In genomic region chr19:5040862-5041523, GRCm38 (mm10) we compare ENCODE assay signal across 8 mouse cellular contexts. TPM values are rescaled to one million over a fixed set of nuclear protein-coding genes. Genes with fewer than 3 reads are reported as not detected.
DNase-seq lines count a peak whose midpoint lies in the region; ATAC-seq and TF ChIP-seq lines count a peak whose summit lies in the region.

Gene Brms1 (plus strand): TSS chr19:5041354.

- peaks cover 57% of the 10 kb centered on the region for H3K79me2 ChIP-seq in macrophage (ENCODE audit: inconsistent target)

- H3K9me3 ChIP-seq in hindbrain, postnatal 0 days (ENCODE audit: low read length) = no peaks in the 10 kb centered on the region

- no peaks in the 10 kb centered on the region; the same call in none of the 2 replicates for H3K36me3 ChIP-seq in hindbrain, postnatal 0 days (ENCODE audit: insufficient read depth, low read length)
- peaks cover 7% of the 10 kb centered on the region; the same call in 1 of the 2 replicates for H3K36me3 ChIP-seq in macrophage (ENCODE audit: inconsistent target)

- peak within 1 kb of the TSS; percentile 79 for H3K9ac ChIP-seq in hindbrain, postnatal 0 days (replicated peaks; ENCODE audit: low read length)

- peak; percentile 64 for ATAC-seq in activated CD4-positive, CD25-positive, alpha-beta regulatory T cell, adult 4 months
- peak; percentile 77 for ATAC-seq in common myeloid progenitor, adult 5-6 weeks (replicated peaks; ENCODE audit: low read depth, poor library complexity, severe bottlenecking)
- ATAC-seq in hindbrain, postnatal 0 days = peak; percentile 77

- H3K27ac ChIP-seq in hindbrain, postnatal 0 days = peak within 1 kb of the TSS; percentile 71; the same call in 1 of the 2 replicates
- H3K27ac ChIP-seq in left cerebral cortex, adult 2 months = peak within 1 kb of the TSS; percentile 80
- H3K27ac ChIP-seq in macrophage = peak within 1 kb of the TSS; percentile 51

- 7% methylated on average over 40 of the region's 40 CpGs for WGBS in hindbrain, postnatal 0 days
- WGBS in macrophage (ENCODE audit: missing documents) = 5% methylated on average over 40 of the region's 40 CpGs

- peak; percentile 78 to 79 for DNase-seq in gastrocnemius, adult 8-10 months (ENCODE audit: low spot score in 2 of 2)
- peak; percentile 98 for DNase-seq in hindbrain, postnatal 0 days (ENCODE audit: low spot score)
- peak; percentile 91 for DNase-seq in left cerebral cortex, adult 2 months (ENCODE audit: extremely low spot score in 1 of 2, low spot score in 2 of 2)
- peak; percentile 95 for DNase-seq in retina, postnatal 7 days (ENCODE audit: low read depth, low spot score)
- peak; percentile 85 to 91 for DNase-seq in urinary bladder, adult 18-20 months (ENCODE audit: low spot score in 2 of 2)

- H3K4me2 ChIP-seq in hindbrain, postnatal 0 days (ENCODE audit: low read depth, low read length) = peak within 1 kb of the TSS; percentile 95

- intact Hi-C loops in left cerebral cortex, adult 2 months (cut with DNase I) = no loop called here

- TF ChIP-seq CTCF in hindbrain, postnatal 0 days (IDR thresholded peaks at IDR 0.05; ENCODE audit: low read depth) = peak; percentile 20; the same call in 1 of the 2 replicates
- TF ChIP-seq CTCF in left cerebral cortex, adult 2 months (IDR thresholded peaks at IDR 0.05) = no peak; the same call in none of the 2 replicates

- peak within 1 kb of the TSS; percentile 78 for H3K4me3 ChIP-seq in hindbrain, postnatal 0 days (ENCODE audit: low read length)
- H3K4me3 ChIP-seq in left cerebral cortex, adult 2 months = peak within 1 kb of the TSS; percentile 67
- peak within 1 kb of the TSS; percentile 92 for H3K4me3 ChIP-seq in macrophage (ENCODE audit: inconsistent target)

- H3K4me1 ChIP-seq in hindbrain, postnatal 0 days (ENCODE audit: insufficient read depth, low read length) = peaks cover 19% of the 10 kb centered on the region

- H3K27me3 ChIP-seq in hindbrain, postnatal 0 days (ENCODE audit: insufficient read depth, low read length) = no peaks in the 10 kb centered on the region

RNA-seq across cellular contexts. Expression of gene Brms1, which starts in this region (rescaled TPM):
- polyA plus RNA-seq in activated CD4-positive, CD25-positive, alpha-beta regulatory T cell, adult 4 months (2017; shearing (Covaris generic)) = 100 to 1,000 TPM in 1 of 2 experiments, 10 to 100 TPM in 1; 91.4 to 102 TPM
- 27.8 and 28.5 TPM in 2 replicates for total RNA-seq in common myeloid progenitor, adult 5-6 weeks (2017)
- 10 to 100 TPM; 14.8 to 17.6 (median 16.4) TPM for total RNA-seq in gastrocnemius, adult 8-10 months (2022)
- total RNA-seq in hindbrain, postnatal 0 days (2014; rRNA removed) = 5.0 and 5.5 TPM in 2 replicates
- polyA plus RNA-seq in hindbrain, postnatal 0 days (2015; fragmentation: Nextera tagmentation; extraction: Ambion mirVana) = 22.5 and 22.6 TPM in 2 replicates
- total RNA-seq in left cerebral cortex, adult 2 months (2021) = 10 to 100 TPM; 26.9 to 28.8 TPM
- total RNA-seq in macrophage (2018; cell fraction: chromatin; rRNA removed) = 100 to 1,000 TPM in 1 of 26 experiments, 10 to 100 TPM in 25; 31.2 to 121 (median 57.1) TPM
- total RNA-seq in macrophage (2018; cell fraction: cytosol; rRNA removed) = 10 to 100 TPM; 49.8 to 77.1 (median 63.8) TPM
- total RNA-seq in macrophage (2018; cell fraction: nucleus; rRNA removed) = 10 to 100 TPM; 26.9 to 51.7 (median 40.5) TPM
- 61.2 to 78.9 TPM (median 63.9 TPM) in 3 replicates for polyA plus RNA-seq in macrophage (2018)

Comparison
In these comparisons a context has a peak if more than half of its experiments do, and no peak if none do; other contexts are left out.
1. Peak in every context shown above with its lines: DNase-seq, ATAC-seq, H3K4me3 ChIP-seq and H3K27ac ChIP-seq.